Mouse (Mus musculus): Measurements from ENCODE around the gene Cdc20b.
"Not testable (repeated sequence)": the region's sequence is repeated elsewhere in the genome, so short reads cannot be mapped to it uniquely, and the experiment has no call there.

DNA sequence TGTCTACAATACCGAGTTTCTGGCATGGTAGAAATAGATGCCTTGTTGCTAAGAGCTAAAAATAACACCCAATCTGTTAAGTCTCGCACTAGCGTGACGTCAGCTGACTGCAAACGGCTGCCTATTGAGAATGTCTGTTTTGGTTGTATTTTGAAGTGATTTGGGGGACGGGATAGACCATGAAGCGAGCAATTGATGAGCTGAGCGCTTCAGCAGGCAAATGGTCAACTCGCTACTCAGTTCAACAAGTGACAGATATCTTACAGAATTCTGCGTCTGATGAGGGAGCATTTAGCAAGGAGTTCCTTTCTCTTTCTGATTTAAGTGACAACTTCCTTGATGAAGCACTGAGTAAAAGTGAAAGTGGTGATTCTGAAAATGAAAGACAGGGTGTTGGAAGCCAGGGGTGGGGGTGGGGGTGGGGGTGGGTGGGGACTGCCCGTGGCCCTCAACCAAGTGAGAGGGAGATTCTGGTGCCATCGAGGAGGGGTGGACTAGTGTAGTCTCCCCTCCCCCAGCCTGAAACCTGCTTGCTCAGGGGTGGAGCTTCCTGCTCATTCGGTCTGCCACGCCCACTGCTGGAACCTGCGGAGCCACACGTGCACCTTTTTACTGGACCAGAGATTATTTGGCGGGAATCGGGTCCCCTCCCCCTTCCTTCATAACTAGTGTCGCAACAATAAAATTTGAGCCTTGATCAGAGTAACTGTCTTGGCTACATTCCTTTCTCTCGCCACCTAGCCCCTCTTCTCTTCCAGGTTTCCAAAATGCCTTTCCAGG lies 21.5 kb upstream of the Cdc20b start:
- not testable (repeated sequence) for TF ChIP-seq POU5F1 (IDR thresholded peaks at IDR 0.05; ENCODE audit: borderline replicate concordance, low read length); CTCF (conservative IDR thresholded peaks at IDR 0.05; ENCODE audit: low read length)
